Mouse (Mus musculus): Measurements from ENCODE around the gene Prr5. TPM values are rescaled to one million over a fixed set of nuclear protein-coding genes. Genes with fewer than 3 reads are reported as not detected.

Gene Prr5
- 6.3 and 8.8 TPM in 2 replicates for polyA plus RNA-seq (2012; ENCODE audit: insufficient read depth, low replicate concordance)

GRCm38 (mm10) chr15:84668938-84669747 lies at the start of gene Prr5:
TSS of gene Prr5 (plus strand) at chr15:84669620.
- no peaks in the 10 kb centered on the region for H3K36me3 ChIP-seq (replicated peaks; ENCODE audit: low read length)
- H3K4me1 ChIP-seq: peaks cover 11% of the 10 kb centered on the region; the same call in 1 of the 2 replicates
- H3K9me3 ChIP-seq: no peaks in the 10 kb centered on the region
- TF ChIP-seq GATA1 (IDR thresholded peaks at IDR 0.05; ENCODE audit: borderline replicate concordance, low read length) (no peak), FLI1 (IDR thresholded peaks at IDR 0.05; ENCODE audit: low read length) (no peak)
- H3K27me3 ChIP-seq (replicated peaks): peaks cover 82% of the 10 kb centered on the region
- no peak within 1 kb of the TSS for H3K4me3 ChIP-seq (replicated peaks)

- H3K36me3 ChIP-seq (replicated peaks; ENCODE audit: low read length): no peaks in the 10 kb centered on the region
- no peaks in the 10 kb centered on the region; the same call in 1 of the 2 replicates for H3K4me1 ChIP-seq
- no peaks in the 10 kb centered on the region for H3K9me3 ChIP-seq
- H3K27me3 ChIP-seq (replicated peaks): peaks cover 83% of the 10 kb centered on the region
- H3K4me3 ChIP-seq (replicated peaks): no peak overlapping the region
- no peak for TF ChIP-seq GATA1 (IDR thresholded peaks at IDR 0.05; ENCODE audit: borderline replicate concordance, low read length)
- TF ChIP-seq FLI1 (IDR thresholded peaks at IDR 0.05; ENCODE audit: low read length): no peak
Measured at GRCm38 (mm10) chr15:84620028-84620427, 49.4 kb upstream of the Prr5 start.

GRCm38 (mm10) chr15:84621722-84622428 lies 47.5 kb upstream of the Prr5 start:
- H3K9me3 ChIP-seq: peaks cover 5% of the 10 kb centered on the region; the same call in 1 of the 2 replicates
- peaks cover 18% of the 10 kb centered on the region for H3K4me1 ChIP-seq
- H3K4me3 ChIP-seq (replicated peaks): no peak overlapping the region
- no peaks in the 10 kb centered on the region for H3K36me3 ChIP-seq (replicated peaks; ENCODE audit: low read length)
- H3K27me3 ChIP-seq (replicated peaks): peaks cover 78% of the 10 kb centered on the region
- no peak for TF ChIP-seq FLI1 (IDR thresholded peaks at IDR 0.05; ENCODE audit: low read length)
- TF ChIP-seq GATA1 (IDR thresholded peaks at IDR 0.05; ENCODE audit: borderline replicate concordance, low read length): no peak

GRCm38 (mm10) chr15:84624870-84625269 lies 44.5 kb upstream of the Prr5 start:
- TF ChIP-seq GATA1 (IDR thresholded peaks at IDR 0.05; ENCODE audit: borderline replicate concordance, low read length) (no peak), FLI1 (IDR thresholded peaks at IDR 0.05; ENCODE audit: low read length) (no peak)
- Histone ChIP-seq H3K4me1 (peaks cover 20% of the 10 kb centered on the region), H3K4me3 (replicated peaks) (no peak overlapping the region), H3K27me3 (replicated peaks) (peaks cover 77% of the 10 kb centered on the region), H3K9me3 (peaks cover 5% of the 10 kb centered on the region; the same call in 1 of the 2 replicates), H3K36me3 (replicated peaks; ENCODE audit: low read length) (no peaks in the 10 kb centered on the region)

- H3K36me3 ChIP-seq (replicated peaks; ENCODE audit: low read length): no peaks in the 10 kb centered on the region
- H3K4me3 ChIP-seq (replicated peaks): no peak overlapping the region
- peaks cover 20% of the 10 kb centered on the region for H3K4me1 ChIP-seq
- TF ChIP-seq FLI1 (IDR thresholded peaks at IDR 0.05; ENCODE audit: low read length) (no peak), GATA1 (IDR thresholded peaks at IDR 0.05; ENCODE audit: borderline replicate concordance, low read length) (no peak)
- H3K9me3 ChIP-seq: peaks cover 5% of the 10 kb centered on the region; the same call in 1 of the 2 replicates
- peaks cover 71% of the 10 kb centered on the region for H3K27me3 ChIP-seq (replicated peaks)
Measured at GRCm38 (mm10) chr15:84625712-84626414, 43.6 kb upstream of the Prr5 start.

DNA sequence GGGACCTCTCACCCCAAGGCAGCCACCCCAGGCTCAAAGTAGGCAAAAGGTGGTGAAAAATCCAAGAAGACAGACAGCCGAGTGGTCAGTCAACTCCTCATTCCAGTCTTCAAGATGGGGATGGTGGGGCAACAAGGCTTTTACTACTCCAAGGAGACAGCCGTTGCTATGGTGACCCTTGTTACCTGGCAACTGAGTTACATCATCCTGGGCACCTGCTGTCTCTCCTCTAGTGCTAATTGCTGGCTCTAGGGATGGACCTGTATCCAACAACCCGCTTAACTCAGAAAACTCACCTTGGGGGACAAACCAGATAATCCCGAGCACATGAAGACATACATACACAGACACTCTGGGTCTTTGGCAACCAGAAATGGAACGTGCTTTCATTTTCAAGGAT lies 42.1 kb upstream of the Prr5 start:
- Histone ChIP-seq H3K9me3 (peaks cover 5% of the 10 kb centered on the region; the same call in 1 of the 2 replicates), H3K36me3 (replicated peaks; ENCODE audit: low read length) (no peaks in the 10 kb centered on the region), H3K4me1 (peaks cover 27% of the 10 kb centered on the region), H3K4me3 (replicated peaks) (no peak overlapping the region), H3K27me3 (replicated peaks) (peaks cover 62% of the 10 kb centered on the region)
- no peak for TF ChIP-seq FLI1 (IDR thresholded peaks at IDR 0.05; ENCODE audit: low read length)
- TF ChIP-seq GATA1 (IDR thresholded peaks at IDR 0.05; ENCODE audit: borderline replicate concordance, low read length): no peak

DNA sequence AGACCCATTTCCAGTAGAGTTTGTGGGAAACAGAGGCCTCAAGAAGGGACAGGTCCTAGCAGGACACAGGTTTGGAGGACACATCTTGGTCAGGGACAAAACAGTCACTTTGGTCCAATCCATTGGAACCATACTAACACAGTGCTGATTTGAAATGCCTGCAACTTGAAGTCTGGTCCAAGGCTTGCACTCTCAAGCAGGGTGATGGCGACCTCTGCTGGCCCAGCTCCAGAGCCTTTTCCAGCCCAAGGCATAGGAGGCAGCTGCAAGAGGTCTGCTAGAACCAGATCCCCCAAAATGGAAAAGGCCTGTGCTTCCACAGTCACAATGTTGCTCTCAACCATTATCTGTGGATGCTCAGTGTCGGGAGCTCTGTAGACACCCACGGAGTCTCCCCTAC lies 39.7 kb upstream of the Prr5 start:
- no peaks in the 10 kb centered on the region for H3K36me3 ChIP-seq (replicated peaks; ENCODE audit: low read length)
- H3K27me3 ChIP-seq (replicated peaks): peaks cover 51% of the 10 kb centered on the region
- H3K4me1 ChIP-seq: peaks cover 27% of the 10 kb centered on the region
- H3K4me3 ChIP-seq (replicated peaks): no peak overlapping the region
- TF ChIP-seq GATA1 (IDR thresholded peaks at IDR 0.05; ENCODE audit: borderline replicate concordance, low read length) (no peak), FLI1 (IDR thresholded peaks at IDR 0.05; ENCODE audit: low read length) (no peak)
- H3K9me3 ChIP-seq: peaks cover 5% of the 10 kb centered on the region; the same call in 1 of the 2 replicates

- TF ChIP-seq GATA1 (IDR thresholded peaks at IDR 0.05; ENCODE audit: borderline replicate concordance, low read length) (no peak), FLI1 (IDR thresholded peaks at IDR 0.05; ENCODE audit: low read length) (no peak)
Measured at GRCm38 (mm10) chr15:84631560-84631959, 37.9 kb upstream of the Prr5 start.

DNA sequence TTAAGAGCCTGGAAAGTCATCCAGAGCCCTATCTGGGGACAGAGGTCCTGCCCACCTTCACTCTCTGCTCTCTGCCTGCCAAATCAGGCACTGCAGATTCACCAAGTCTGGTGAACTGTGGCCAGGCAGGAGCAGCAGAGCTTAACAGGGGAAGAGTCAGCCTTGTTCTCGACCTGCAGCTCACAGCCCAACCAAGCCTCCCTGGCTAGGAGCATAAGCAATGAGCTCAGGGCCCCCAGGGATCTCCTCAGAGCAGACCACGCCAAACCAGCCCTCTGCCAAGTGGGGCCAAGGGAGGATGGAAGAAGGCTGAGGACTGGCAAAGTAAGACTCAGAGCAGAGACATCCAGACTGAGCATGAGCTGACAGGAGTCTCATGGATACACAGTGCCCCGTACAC lies 35.1 kb upstream of the Prr5 start:
- no peaks in the 10 kb centered on the region for H3K36me3 ChIP-seq (replicated peaks; ENCODE audit: low read length)
- TF ChIP-seq GATA1 (IDR thresholded peaks at IDR 0.05; ENCODE audit: borderline replicate concordance, low read length): no peak
- H3K9me3 ChIP-seq: peaks cover 5% of the 10 kb centered on the region
- peaks cover 23% of the 10 kb centered on the region for H3K4me1 ChIP-seq
- H3K4me3 ChIP-seq (replicated peaks): no peak overlapping the region
- peaks cover 22% of the 10 kb centered on the region for H3K27me3 ChIP-seq (replicated peaks)

More at GRCm38 (mm10) chr15:84631560-84631959, 37.9 kb upstream of the Prr5 start:
- Histone ChIP-seq H3K9me3 (no peaks in the 10 kb centered on the region), H3K4me1 (peaks cover 12% of the 10 kb centered on the region), H3K4me3 (replicated peaks) (no peak overlapping the region), H3K27me3 (replicated peaks) (peaks cover 43% of the 10 kb centered on the region), H3K36me3 (replicated peaks; ENCODE audit: low read length) (no peaks in the 10 kb centered on the region)
